Mouse (Mus musculus) kidney, postnatal 0 days (tissue): ENCODE measurements around the gene Slc25a11. TPM values are rescaled to one million over a fixed set of nuclear protein-coding genes. Genes with fewer than 3 reads are reported as not detected.

Source experiments
- ATAC-seq: fragments of 200-750 bp; cut with Nextera tagmentation; replicated peaks from 2 replicates; pipeline ENCODE4 v1.8.0; 2017; ENCODE audit warnings: low read depth, moderate number of reproducible peaks, moderate TSS enrichment, moderate library complexity; ENCODE audit not compliant: low FRiP score
- DNase-seq: peaks from one replicate; pipeline ENCODE4 v3.0.0-alpha.2; 2016; ENCODE audit warnings: low spot score
- H3K27ac ChIP-seq: fragments of 300-500 bp; sonication (generic); 2 replicates; pipeline ENCODE4 v1.5.1; 2014; ENCODE audit warnings: mild to moderate bottlenecking
- H3K27me3 ChIP-seq: fragments of 300-500 bp; sonication (generic); 2 replicates; pipeline ENCODE4 v1.6.1; 2014; ENCODE audit warnings: low read length, mixed read lengths; ENCODE audit not compliant: insufficient read depth
- H3K36me3 ChIP-seq: fragments of 300-500 bp; sonication (generic); 2 replicates; pipeline ENCODE4 v1.6.1; 2014; ENCODE audit warnings: low read length, mixed read lengths; ENCODE audit not compliant: insufficient read depth
- H3K4me1 ChIP-seq: fragments of 300-500 bp; sonication (generic); replicated peaks from 2 replicates; pipeline ENCODE4 v1.6.1; 2014; ENCODE audit warnings: antibody characterized with exemption, low read length, mixed read lengths; ENCODE audit not compliant: insufficient read depth
- H3K4me2 ChIP-seq: fragments of 300-500 bp; sonication (generic); 2 replicates; pipeline ENCODE4 v1.6.1; 2014; ENCODE audit warnings: mild to moderate bottlenecking, low read length, moderate library complexity, mixed read lengths
- H3K4me3 ChIP-seq: fragments of 300-500 bp; sonication (generic); replicated peaks from 2 replicates; pipeline ENCODE4 v1.5.1; 2014; ENCODE audit warnings: low read depth, low read length
- H3K9ac ChIP-seq: fragments of 300-500 bp; sonication (generic); 2 replicates; pipeline ENCODE4 v1.6.1; 2014; ENCODE audit warnings: low read depth, low read length
- H3K9me3 ChIP-seq: fragments of 300-500 bp; sonication (generic); replicated peaks from 2 replicates; pipeline ENCODE4 v1.6.1; 2016; ENCODE audit warnings: low read length, inconsistent platforms, mixed read lengths
- CTCF ChIP-seq: IDR thresholded peaks from 2 replicates; pipeline ENCODE4 v1.5.1; 2016; ENCODE audit warnings: antibody characterized with exemption, low read depth, mild to moderate bottlenecking, moderate library complexity
- WGBS: fragments of 180-500 bp; shearing (Covaris S2); extraction: QIAGEN DNeasy Blood & Tissue Kit; methylation state at CpG from one replicate; pipeline ENCODE4 v1.1.7; 2014; 5-methylcytosine and 5-hydroxymethylcytosine counted together
- polyA plus RNA-seq: library from polyadenylated mRNA; unstranded; fragments of >200 nt; fragmentation: Nextera tagmentation; extraction: Ambion mirVana; gene quantifications from 2 replicates; pipeline ENCODE4 v1.2.1, GENCODE M21; 2015

Slc25a11 gene
- polyA plus RNA-seq, 1 experiment from 2014 or later = 227 TPM

- WGBS = 62% methylated on average over 2 of the region's 2 CpGs
- no peak overlapping the region for H3K27ac ChIP-seq
- no peak overlapping the region for H3K9ac ChIP-seq
- H3K4me1 ChIP-seq = no peaks in the 10 kb centered on the region
- H3K4me2 ChIP-seq = no peak overlapping the region
- TF ChIP-seq CTCF = no peak
- DNase-seq = no peak
- H3K27me3 ChIP-seq = no peaks in the 10 kb centered on the region
- no peaks in the 10 kb centered on the region for H3K9me3 ChIP-seq
- no peak for ATAC-seq
- H3K4me3 ChIP-seq = no peak overlapping the region
- peaks cover 41% of the 10 kb centered on the region for H3K36me3 ChIP-seq
Observed at GRCm38 (mm10) chr11:70678576-70678975, 31.3 kb upstream of the Slc25a11 start.

GRCm38 (mm10) chr11:70678092-70678491 is 30.8 kb upstream of the Slc25a11 start:
- 81% methylated on average over 9 of the region's 9 CpGs for WGBS
- DNase-seq (no peak), ATAC-seq (no peak)
- Histone ChIP-seq H3K9ac (no peak overlapping the region), H3K27me3 (no peaks in the 10 kb centered on the region), H3K36me3 (peaks cover 36% of the 10 kb centered on the region), H3K4me1 (no peaks in the 10 kb centered on the region), H3K9me3 (no peaks in the 10 kb centered on the region), H3K4me2 (no peak overlapping the region), H3K27ac (no peak overlapping the region), H3K4me3 (no peak overlapping the region)
- no peak for TF ChIP-seq CTCF

DNA sequence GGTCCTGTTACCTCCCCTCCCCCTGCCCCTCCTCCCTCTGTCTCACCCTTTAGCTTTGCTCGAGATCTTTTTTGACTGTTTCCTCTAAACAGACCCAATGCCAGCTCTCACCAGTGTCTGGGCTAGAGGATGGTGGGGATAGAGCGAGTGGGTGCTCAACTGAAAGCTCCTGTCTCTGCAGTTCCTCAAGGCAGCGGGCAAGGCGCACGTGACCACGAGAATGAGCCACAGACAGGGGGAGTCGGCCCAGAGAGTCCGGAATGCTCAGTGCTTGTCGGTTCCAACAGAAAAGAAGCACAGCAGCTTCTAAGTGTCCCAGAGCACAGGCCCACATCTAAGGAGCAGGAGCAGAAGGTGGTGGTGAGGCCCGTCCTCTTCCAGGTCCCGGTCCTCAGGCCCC is 27.2 kb upstream of the Slc25a11 start:
- ATAC-seq = no peak
- no peak overlapping the region for H3K4me2 ChIP-seq
- DNase-seq = no peak
- H3K4me1 ChIP-seq = no peaks in the 10 kb centered on the region
- H3K27me3 ChIP-seq = no peaks in the 10 kb centered on the region
- H3K9ac ChIP-seq = no peak overlapping the region
- 71% methylated on average over 11 of the region's 11 CpGs for WGBS
- H3K4me3 ChIP-seq = no peak overlapping the region
- no peaks in the 10 kb centered on the region for H3K9me3 ChIP-seq
- peaks cover 29% of the 10 kb centered on the region for H3K36me3 ChIP-seq
- no peak for TF ChIP-seq CTCF
- no peak overlapping the region for H3K27ac ChIP-seq

- Histone ChIP-seq H3K9me3 (no peaks in the 10 kb centered on the region), H3K36me3 (peaks cover 24% of the 10 kb centered on the region), H3K9ac (no peak overlapping the region), H3K4me3 (no peak overlapping the region), H3K27me3 (no peaks in the 10 kb centered on the region), H3K4me2 (no peak overlapping the region), H3K4me1 (no peaks in the 10 kb centered on the region), H3K27ac (no peak overlapping the region)
- 86% methylated on average over 6 of the region's 6 CpGs for WGBS
- ATAC-seq = no peak
- no peak for TF ChIP-seq CTCF
- DNase-seq = no peak
Observed at GRCm38 (mm10) chr11:70674014-70674413, 26.7 kb upstream of the Slc25a11 start.

- Histone ChIP-seq H3K9ac (no peak overlapping the region), H3K4me2 (peak overlapping the region; percentile 96; the same call in 1 of the 2 replicates)
- no peak for TF ChIP-seq CTCF
Observed at GRCm38 (mm10) chr11:70671333-70672047, 24.2 kb upstream of the Slc25a11 start.

DNA sequence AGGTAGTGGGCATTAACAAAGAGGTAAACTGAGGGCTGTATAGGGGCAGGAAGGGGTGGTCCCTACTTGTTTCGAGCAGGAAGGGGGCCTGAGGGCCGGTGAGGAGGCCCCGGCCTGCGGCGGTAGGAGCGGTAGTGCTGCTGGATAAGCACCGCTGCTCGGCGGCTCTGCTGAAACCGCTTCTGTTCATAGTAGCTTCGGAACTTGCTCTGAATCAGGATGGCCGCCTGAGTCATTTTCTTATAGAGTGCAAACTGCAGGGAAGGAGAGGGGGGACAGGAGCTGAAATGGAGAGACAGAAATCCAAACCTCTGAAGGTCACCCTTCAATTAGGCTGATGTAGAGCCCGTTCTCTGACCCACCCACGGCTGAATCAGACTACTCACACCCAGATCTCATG is 23.2 kb upstream of the Slc25a11 start:
- H3K4me1 ChIP-seq = peaks cover 7% of the 10 kb centered on the region
- no peak for DNase-seq
- H3K27ac ChIP-seq = peak overlapping the region; percentile 98
- no peaks in the 10 kb centered on the region for H3K9me3 ChIP-seq
- WGBS = 38% methylated on average over 14 of the region's 14 CpGs
- TF ChIP-seq CTCF = no peak
- peak overlapping the region; percentile 63 for H3K4me3 ChIP-seq
- peak overlapping the region; percentile 73 for H3K9ac ChIP-seq
- H3K27me3 ChIP-seq = no peaks in the 10 kb centered on the region
- H3K4me2 ChIP-seq = peak overlapping the region; percentile 96
- no peak for ATAC-seq
- peaks cover 9% of the 10 kb centered on the region; the same call in 1 of the 2 replicates for H3K36me3 ChIP-seq

More at GRCm38 (mm10) chr11:70671333-70672047, 24.2 kb upstream of the Slc25a11 start:
- H3K9me3 ChIP-seq = no peaks in the 10 kb centered on the region
- ATAC-seq (no peak), DNase-seq (no peak)
- H3K4me3 ChIP-seq = no peak overlapping the region
- peaks cover 7% of the 10 kb centered on the region for H3K4me1 ChIP-seq
- no peaks in the 10 kb centered on the region for H3K27me3 ChIP-seq
- peaks cover 17% of the 10 kb centered on the region; the same call in 1 of the 2 replicates for H3K36me3 ChIP-seq
- 85% methylated on average over 16 of the region's 16 CpGs for WGBS
- no peak overlapping the region for H3K27ac ChIP-seq
